Comparison of ENCODE assay signal across 25 mouse cellular contexts in genomic region chr5:64263348-64263747, GRCm38 (mm10).
DNase-seq lines count a peak whose midpoint lies in the region; ATAC-seq and TF ChIP-seq lines count a peak whose summit lies in the region.
"Had no signal": no experiment of that assay in that cellular context is flagged by ENCODE, and none has a peak within 500 bp of the region (broad histone marks: within the 10 kb centered on the region; RNA-seq: fewer than 3 reads in every experiment).

No protein-coding gene starts in this region.

- peak; percentile 89 for DNase-seq in heart, adult 11 months
- no peak for DNase-seq in heart, adult 2 months
- DNase-seq in neural tube, embryonic 10.5 days (ENCODE audit: extremely low spot score, low spot score) = no peak
- DNase-seq in Muller cell, postnatal 12 days (ENCODE audit: inconsistent ontology term) = no peak
- DNase-seq in embryo, embryonic 11 days = no peak
- DNase-seq: adrenal gland, adult 8-10 months; B cell, adult 2 months; cerebellum, adult 2 months; cerebellum, postnatal 36 days; gastrocnemius, adult 2 months; left cerebral cortex, postnatal 4 days; lung, postnatal 4 days; right cerebral cortex, postnatal 14 days; spleen, adult 18-20 months; thymus, postnatal 14 days had no signal

- ATAC-seq in neural tube, embryonic 13.5 days (ENCODE audit: low read depth) = peak; percentile 50; the same call in 1 of the 2 replicates
- ATAC-seq in intestine, embryonic 16.5 days = no peak
- peak; percentile 25; the same call in 1 of the 2 replicates for ATAC-seq in neural tube, embryonic 15.5 days (ENCODE audit: low FRiP score)
- ATAC-seq: activated CD4-positive, CD25-positive, alpha-beta regulatory T cell, adult 4 months had no signal

- no peak for TF ChIP-seq EP300 in heart, adult 2 months (IDR thresholded peaks at IDR 0.05; ENCODE audit: insufficient read depth, low read depth, low read length)

- 92% methylated on average over 11 of the region's 11 CpGs for WGBS in heart, adult 2 months
- 66% methylated on average over 11 of the region's 11 CpGs for WGBS in neural tube, embryonic 13.5 days
- WGBS in intestine, embryonic 16.5 days = 82% methylated on average over 11 of the region's 11 CpGs
- WGBS in neural tube, embryonic 15.5 days = 50% methylated on average over 11 of the region's 11 CpGs

- H3K4me2 ChIP-seq in neural tube, embryonic 13.5 days = no peak overlapping the region
- no peak overlapping the region for H3K4me2 ChIP-seq in intestine, embryonic 16.5 days (ENCODE audit: low read depth, low read length)
- peak overlapping the region; percentile 27 for H3K4me2 ChIP-seq in neural tube, embryonic 15.5 days
- H3K4me2 ChIP-seq: heart, embryonic 11.5 days; limb, embryonic 15.5 days; liver, embryonic 15.5 days; lung, embryonic 15.5 days had no signal

- H3K9me3 ChIP-seq in neural tube, embryonic 13.5 days = no peaks in the 10 kb centered on the region
- H3K9me3 ChIP-seq in intestine, embryonic 16.5 days (ENCODE audit: control insufficient read depth, low read length) = no peaks in the 10 kb centered on the region
- no peaks in the 10 kb centered on the region for H3K9me3 ChIP-seq in neural tube, embryonic 15.5 days (replicated peaks)
- H3K9me3 ChIP-seq: G1E; limb, embryonic 15.5 days; liver, embryonic 15.5 days; lung, embryonic 15.5 days had no signal

- H3K27me3 ChIP-seq in heart, adult 2 months (ENCODE audit: control insufficient read depth, insufficient read depth, low read length) = no peaks in the 10 kb centered on the region
- H3K27me3 ChIP-seq in neural tube, embryonic 13.5 days = no peaks in the 10 kb centered on the region
- H3K27me3 ChIP-seq in intestine, embryonic 16.5 days (replicated peaks; ENCODE audit: control insufficient read depth, insufficient read depth, low read length) = no peaks in the 10 kb centered on the region
- H3K27me3 ChIP-seq in neural tube, embryonic 15.5 days (replicated peaks) = no peaks in the 10 kb centered on the region
- H3K27me3 ChIP-seq: CH12.LX; limb, embryonic 15.5 days; liver, embryonic 15.5 days; lung, embryonic 15.5 days had no signal

- no peak overlapping the region for H3K4me3 ChIP-seq in heart, adult 2 months
- no peak overlapping the region for H3K4me3 ChIP-seq in neural tube, embryonic 13.5 days
- no peak overlapping the region for H3K4me3 ChIP-seq in intestine, embryonic 16.5 days (ENCODE audit: low read length)
- H3K4me3 ChIP-seq in neural tube, embryonic 15.5 days (replicated peaks) = no peak overlapping the region
- H3K4me3 ChIP-seq: gastrocnemius, adult 2 months; limb, embryonic 15.5 days; liver, embryonic 15.5 days; lung, embryonic 15.5 days had no signal

- H3K9ac ChIP-seq in heart, adult 2 months (ENCODE audit: low read depth, low read length) = no peak overlapping the region
- H3K9ac ChIP-seq in neural tube, embryonic 13.5 days = no peak overlapping the region
- H3K9ac ChIP-seq in intestine, embryonic 16.5 days (ENCODE audit: low read depth, low read length) = no peak overlapping the region
- peak overlapping the region; percentile 28; the same call in 1 of the 2 replicates for H3K9ac ChIP-seq in neural tube, embryonic 15.5 days (replicated peaks)
- H3K9ac ChIP-seq: limb, embryonic 15.5 days; liver, embryonic 15.5 days; lung, embryonic 15.5 days had no signal

- H3K27ac ChIP-seq in heart, adult 2 months = no peak overlapping the region
- H3K27ac ChIP-seq in neural tube, embryonic 13.5 days (replicated peaks) = peak overlapping the region; percentile 33; the same call in 1 of the 2 replicates
- peak overlapping the region; percentile 65; the same call in 1 of the 2 replicates for H3K27ac ChIP-seq in intestine, embryonic 16.5 days (ENCODE audit: low read length)
- peak overlapping the region; percentile 58 for H3K27ac ChIP-seq in neural tube, embryonic 15.5 days (replicated peaks)
- H3K27ac ChIP-seq: gastrocnemius, adult 2 months; limb, embryonic 15.5 days; liver, embryonic 15.5 days; lung, embryonic 15.5 days had no signal

- no peak for TF ChIP-seq POLR2A in heart, adult 2 months (IDR thresholded peaks at IDR 0.05; ENCODE audit: insufficient read depth, low read depth, low read length)

- H3K36me3 ChIP-seq in heart, adult 2 months (ENCODE audit: control insufficient read depth, insufficient read depth, low read length) = no peaks in the 10 kb centered on the region
- H3K36me3 ChIP-seq in neural tube, embryonic 13.5 days = no peaks in the 10 kb centered on the region; the same call in 1 of the 2 replicates
- no peaks in the 10 kb centered on the region for H3K36me3 ChIP-seq in intestine, embryonic 16.5 days (ENCODE audit: control insufficient read depth, insufficient read depth, low read length)
- H3K36me3 ChIP-seq in neural tube, embryonic 15.5 days = no peaks in the 10 kb centered on the region

- H3K4me1 ChIP-seq in heart, adult 2 months (ENCODE audit: control insufficient read depth, insufficient read depth, low read length) = peaks cover 1% of the 10 kb centered on the region; the same call in 1 of the 2 replicates
- peaks cover 8% of the 10 kb centered on the region for H3K4me1 ChIP-seq in neural tube, embryonic 13.5 days (replicated peaks)
- peaks cover 11% of the 10 kb centered on the region; the same call in 1 of the 2 replicates for H3K4me1 ChIP-seq in intestine, embryonic 16.5 days (ENCODE audit: control insufficient read depth, insufficient read depth, low read length)
- H3K4me1 ChIP-seq in neural tube, embryonic 15.5 days = peaks cover 11% of the 10 kb centered on the region
- H3K4me1 ChIP-seq: limb, embryonic 15.5 days; lung, embryonic 15.5 days had no signal

- TF ChIP-seq CTCF in heart, adult 2 months (IDR thresholded peaks at IDR 0.05) = no peak

- H3K79me2 ChIP-seq in heart, adult 2 months (replicated peaks; ENCODE audit: control insufficient read depth, insufficient read depth, low read length) = no peaks in the 10 kb centered on the region; the same call in 1 of the 2 replicates

- intact Hi-C loops in heart, adult 2 months (cut with DNase I) = no loop called here
